Mouse (Mus musculus) urinary bladder, adult 2 months (tissue): ENCODE data around the gene Klk9. TPM values are rescaled to one million over a fixed set of nuclear protein-coding genes. Genes with fewer than 3 reads are reported as not detected.

Experiments
- DNase-seq: peaks from one replicate; pipeline ENCODE4 v3.0.0; 2022; ENCODE audit warnings: low spot score
- polyA plus RNA-seq: library from polyadenylated mRNA; depleted of rRNA; stranded (reverse); fragments of >200 nt; gene quantifications from 2 replicates; pipeline ENCODE4 v1.2.3, GENCODE M21; 2012; rRNA removed

Klk9 gene
- 0.04 TPM in 1 of 2 replicates, not detected in the other for polyA plus RNA-seq

GRCm38 (mm10) chr7:43791591-43791990 is at the start of gene Klk9:
Gene Klk9, plus strand, starts transcription at chr7:43791891.
- DNase-seq, result no peak

DNA sequence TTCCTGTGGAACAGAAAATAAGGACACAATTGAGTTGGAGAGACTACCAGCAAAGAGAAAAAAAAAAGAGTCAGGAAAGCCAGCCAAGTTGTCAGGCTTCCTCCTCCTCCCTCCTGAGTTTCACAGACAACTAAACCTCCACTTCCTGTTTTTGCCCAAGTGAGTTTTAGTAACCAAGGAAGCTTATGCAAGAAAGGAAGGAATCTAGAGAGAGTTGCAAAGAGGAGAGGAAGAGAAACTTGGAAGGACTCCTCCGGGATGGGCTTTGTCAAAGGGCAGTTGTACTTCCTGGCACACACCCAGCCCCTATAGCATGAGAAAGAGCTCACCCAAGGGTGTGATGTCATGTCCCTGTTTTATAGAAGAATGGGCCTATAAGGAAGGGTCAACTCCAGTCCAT is 43.9 kb upstream of the Klk9 start:
- no peak for DNase-seq

GRCm38 (mm10) chr7:43752806-43753205 is 38.9 kb upstream of the Klk9 start:
- DNase-seq, result no peak

GRCm38 (mm10) chr7:43766484-43766883 is 25.2 kb upstream of the Klk9 start:
- no peak for DNase-seq

DNA sequence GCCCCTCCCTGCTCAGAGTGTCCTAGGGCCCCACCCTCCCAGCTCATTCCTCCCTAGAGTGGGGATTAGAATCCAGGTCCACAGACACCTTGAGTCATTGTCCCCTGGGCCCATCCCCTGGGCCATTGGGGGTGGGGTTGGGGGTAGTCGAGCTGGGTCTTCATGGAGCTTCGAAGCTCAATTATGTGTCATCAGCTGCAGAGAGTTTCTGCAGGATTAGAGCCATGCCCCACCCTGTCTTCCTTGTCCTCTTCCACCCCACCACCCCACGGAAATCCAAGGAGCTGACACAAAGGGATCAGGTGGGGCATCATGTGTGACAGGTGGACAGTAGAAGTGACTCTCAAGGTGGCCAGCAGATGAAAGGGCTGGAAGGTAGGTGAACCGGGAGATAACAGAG is 23.1 kb upstream of the Klk9 start, which contains the start of gene Klk12:
Gene Klk12, plus strand, starts transcription at position 301 of the 400 bp plus-strand sequence.
- no peak for DNase-seq

DNA sequence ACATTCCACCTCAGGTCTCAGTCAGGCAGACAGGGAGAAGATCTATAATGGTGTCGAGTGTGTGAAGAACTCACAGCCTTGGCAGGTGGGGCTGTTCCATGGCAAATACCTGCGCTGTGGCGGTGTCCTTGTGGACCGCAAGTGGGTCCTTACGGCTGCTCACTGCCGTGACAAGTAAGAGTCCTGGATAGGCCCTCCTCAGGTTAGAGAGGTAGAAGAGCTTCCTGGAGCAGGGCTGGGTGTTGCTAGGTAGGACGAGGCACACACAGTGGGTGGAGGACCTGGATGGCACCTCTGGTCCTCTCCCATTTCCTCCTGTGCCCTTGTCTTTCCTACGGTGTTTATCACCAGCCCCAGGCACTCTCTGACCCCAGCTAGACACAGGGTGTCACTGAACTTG is 22.1 kb upstream of the Klk9 start:
- DNase-seq, result no peak

- no peak for DNase-seq
Measured at GRCm38 (mm10) chr7:43770701-43771100, 21.0 kb upstream of the Klk9 start.

GRCm38 (mm10) chr7:43771916-43772315 is 19.8 kb upstream of the Klk9 start:
- no peak for DNase-seq

- no peak for DNase-seq
Measured at GRCm38 (mm10) chr7:43772901-43773300, 18.8 kb upstream of the Klk9 start.

DNA sequence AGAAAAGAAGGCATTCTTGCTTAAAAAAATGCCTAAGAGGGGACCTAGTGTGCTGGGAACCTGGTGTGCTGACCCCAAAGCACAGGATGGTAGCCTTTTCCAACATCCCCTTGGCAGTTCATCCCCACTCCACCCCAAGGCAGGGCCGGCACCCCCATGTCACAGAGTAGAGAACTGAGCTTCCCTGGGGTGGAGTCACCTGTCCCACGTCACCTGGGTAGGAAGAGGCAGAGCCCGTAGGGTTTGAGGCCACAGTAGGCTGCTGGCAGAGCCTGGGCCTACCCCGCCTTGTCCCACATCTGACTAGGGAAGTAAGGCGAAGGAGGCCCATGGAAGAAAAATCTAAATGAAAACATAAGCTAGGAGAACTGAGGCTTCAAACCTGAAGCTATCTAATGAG is 17.3 kb upstream of the Klk9 start, which contains the start of gene Klk11:
Gene Klk11, plus strand, starts transcription at position 241 of the 400 bp plus-strand sequence.
- DNase-seq, result no peak

GRCm38 (mm10) chr7:43774802-43775201 is 16.9 kb upstream of the Klk9 start:
- DNase-seq, result no peak

DNA sequence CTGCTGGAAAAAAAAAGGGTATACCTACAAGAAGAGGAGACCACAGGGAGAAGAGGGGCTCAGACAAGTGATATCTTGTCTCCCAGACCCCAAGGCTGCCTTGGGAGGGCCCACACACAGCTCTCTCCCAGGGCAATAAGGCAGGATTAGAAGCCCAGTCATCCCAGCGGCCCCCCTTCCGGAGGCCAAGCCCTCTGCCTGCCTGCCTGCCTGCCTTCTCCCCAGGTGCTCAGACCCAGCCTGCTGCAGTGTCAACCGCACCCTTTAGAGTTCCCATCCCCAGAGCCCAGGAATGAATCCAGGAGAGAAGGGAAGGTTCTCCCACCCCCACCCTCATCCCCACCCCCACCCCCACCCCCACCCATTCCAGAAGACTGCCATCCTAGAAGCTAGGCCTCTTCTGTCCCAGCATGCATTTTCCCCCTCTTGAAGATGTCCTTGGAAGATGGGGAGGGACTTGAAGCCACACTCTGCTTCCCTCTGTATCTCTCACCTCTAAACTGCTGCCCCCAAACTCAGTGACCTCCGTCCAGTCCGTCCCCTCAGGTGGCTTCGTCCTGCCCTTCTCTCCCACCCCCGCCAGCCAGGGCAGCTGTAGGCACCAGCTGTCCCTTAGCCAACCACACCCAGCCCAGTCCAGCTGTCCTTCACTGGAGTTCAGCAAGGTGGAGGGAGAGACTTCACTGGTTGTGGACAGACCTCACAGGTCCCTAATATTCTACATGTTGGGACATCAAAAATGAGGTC is 16.2 kb upstream of the Klk9 start:
- DNase-seq, result no peak

GRCm38 (mm10) chr7:43776506-43776905 is 15.2 kb upstream of the Klk9 start:
- no peak for DNase-seq

DNA sequence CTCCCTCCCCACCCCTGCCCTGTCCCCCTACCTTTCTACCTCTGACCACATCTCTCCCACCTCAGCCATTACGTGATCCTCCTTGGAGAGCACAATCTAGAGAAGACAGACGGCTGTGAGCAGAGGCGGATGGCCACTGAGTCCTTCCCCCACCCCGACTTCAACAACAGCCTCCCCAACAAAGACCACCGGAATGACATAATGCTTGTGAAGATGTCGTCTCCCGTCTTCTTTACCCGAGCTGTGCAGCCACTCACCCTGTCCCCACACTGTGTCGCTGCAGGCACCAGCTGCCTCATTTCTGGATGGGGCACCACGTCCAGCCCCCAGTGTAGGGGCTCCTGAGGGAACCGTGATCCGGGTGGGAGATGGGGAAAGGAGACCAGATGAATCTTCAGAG is 14.3 kb upstream of the Klk9 start:
- no peak for DNase-seq

GRCm38 (mm10) chr7:43778176-43778970 is 13.3 kb upstream of the Klk9 start:
- DNase-seq, result no peak

DNA sequence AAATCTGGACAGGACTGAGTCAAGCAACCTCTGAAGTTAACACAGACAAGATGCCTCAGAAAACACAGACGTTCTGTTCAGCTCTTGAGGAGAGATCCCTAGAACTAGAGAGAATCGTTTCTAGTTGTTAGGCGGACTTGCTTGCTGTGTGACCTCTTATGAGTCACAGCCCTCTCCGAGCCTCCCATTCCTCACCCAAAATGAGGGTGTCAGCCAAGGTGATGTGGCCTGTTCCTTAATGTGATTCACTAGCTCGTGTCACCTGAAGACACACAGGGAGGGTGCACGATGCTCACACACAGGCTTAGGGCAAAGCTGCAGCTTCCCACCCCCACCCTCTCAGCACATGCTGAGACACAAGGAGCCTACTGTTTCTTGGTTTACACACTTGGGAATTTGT is 11.4 kb upstream of the Klk9 start:
- peak; percentile 13 for DNase-seq

DNA sequence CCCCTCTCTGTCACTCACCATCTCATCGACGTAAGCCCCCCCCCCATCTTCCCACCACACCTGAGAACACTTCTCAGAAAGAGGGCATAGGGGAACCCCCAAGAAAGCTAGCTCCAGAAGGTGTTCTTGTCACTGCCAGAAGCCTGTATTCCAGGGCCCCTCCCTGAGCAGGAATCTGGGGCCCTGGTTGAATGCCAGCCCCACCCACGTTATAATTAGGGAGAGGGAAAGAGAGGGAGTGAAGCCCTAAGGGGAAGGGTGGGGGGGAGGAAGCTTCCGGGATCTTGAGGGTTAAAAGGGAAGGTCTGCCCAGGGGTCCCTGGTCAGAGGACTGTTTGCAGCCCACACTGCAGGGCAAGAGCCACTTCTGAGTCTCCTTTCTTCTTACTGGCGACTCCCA is 10.9 kb upstream of the Klk9 start, which contains the start of gene Klk10:
Gene Klk10, plus strand, starts transcription at position 290 of the 400 bp plus-strand sequence.
- DNase-seq, result no peak

- no peak for DNase-seq
Measured at GRCm38 (mm10) chr7:43781541-43781940, 10.2 kb upstream of the Klk9 start.

DNA sequence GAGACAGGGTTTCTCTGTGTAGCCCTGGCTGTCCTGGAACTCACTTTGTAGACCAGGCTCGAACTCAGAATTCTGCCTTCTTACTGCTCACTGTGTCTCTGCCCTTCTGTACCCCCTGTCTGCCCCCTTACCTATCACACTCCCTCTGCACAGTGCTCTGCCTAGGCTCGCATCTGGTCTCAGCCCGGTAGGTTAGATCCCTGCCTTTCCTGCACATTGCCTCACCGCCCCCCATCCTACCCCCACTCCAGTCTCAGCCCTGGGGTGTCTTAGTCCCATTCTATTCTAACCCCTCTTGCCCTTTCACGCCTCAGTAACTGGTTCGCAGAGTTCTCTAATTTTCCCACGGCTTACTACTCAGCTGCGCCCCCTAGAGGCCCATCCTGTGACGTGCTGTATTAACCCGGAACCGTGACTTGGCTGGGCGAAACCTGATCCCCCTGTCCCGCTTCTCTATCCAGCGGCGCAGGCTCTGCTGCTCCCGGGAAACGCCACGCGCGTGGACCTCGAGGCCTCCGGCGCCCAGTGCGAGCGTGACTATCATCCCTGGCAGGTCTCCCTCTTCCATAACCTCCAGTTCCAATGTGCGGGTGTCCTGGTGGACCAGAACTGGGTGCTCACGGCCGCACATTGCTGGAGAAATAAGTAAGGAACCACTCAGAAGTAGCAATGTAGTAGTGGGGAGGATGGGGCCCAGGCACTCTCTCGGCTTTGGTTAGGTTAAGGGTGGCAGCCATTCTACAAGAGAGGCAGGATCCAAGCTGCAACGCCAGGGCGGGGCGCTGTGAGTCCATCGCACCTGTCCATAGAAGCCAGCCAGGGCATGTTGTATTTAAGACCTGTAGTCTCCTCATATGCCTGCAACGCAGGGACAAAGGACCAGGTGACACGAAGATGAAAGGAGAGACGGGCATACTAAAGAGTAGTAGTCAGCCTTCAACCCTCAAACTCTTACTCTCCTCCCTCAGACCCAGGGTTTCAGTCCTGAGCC is 9.1 kb upstream of the Klk9 start:
- peak; percentile 70 for DNase-seq

GRCm38 (mm10) chr7:43785286-43785685 is 6.4 kb upstream of the Klk9 start:
- DNase-seq, result no peak

DNA sequence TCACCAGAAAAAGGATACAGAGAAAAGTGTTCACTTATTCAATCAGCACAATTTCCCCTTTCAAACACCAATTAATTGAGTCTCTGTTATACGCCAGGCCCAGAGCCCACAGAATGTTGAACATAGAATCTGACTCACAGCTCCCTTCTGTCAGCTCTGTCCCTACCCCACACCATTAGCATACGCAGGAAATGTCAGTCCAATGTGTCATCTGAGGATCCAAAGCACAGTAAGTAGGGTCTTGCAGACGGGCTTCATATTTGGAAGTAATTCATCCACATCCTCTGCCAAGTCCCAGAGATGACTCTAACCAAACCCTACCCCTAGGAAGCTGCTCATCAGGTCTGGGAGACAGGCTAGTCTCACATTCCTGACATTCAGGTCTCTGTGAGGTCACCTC is 3.6 kb upstream of the Klk9 start:
- DNase-seq, result no peak

GRCm38 (mm10) chr7:43789295-43789694 is 2.4 kb upstream of the Klk9 start:
- no peak for DNase-seq
